Mouse (Mus musculus): Measurements from ENCODE around the gene Sec24a. TPM values are rescaled to one million over a fixed set of nuclear protein-coding genes. Genes with fewer than 3 reads are reported as not detected.
"Not testable (repeated sequence)": the region's sequence is repeated elsewhere in the genome, so short reads cannot be mapped to it uniquely, and the experiment has no call there.

The Sec24a gene
- polyA plus RNA-seq, 1 experiment from 2014 or later = 11.4 TPM

DNA sequence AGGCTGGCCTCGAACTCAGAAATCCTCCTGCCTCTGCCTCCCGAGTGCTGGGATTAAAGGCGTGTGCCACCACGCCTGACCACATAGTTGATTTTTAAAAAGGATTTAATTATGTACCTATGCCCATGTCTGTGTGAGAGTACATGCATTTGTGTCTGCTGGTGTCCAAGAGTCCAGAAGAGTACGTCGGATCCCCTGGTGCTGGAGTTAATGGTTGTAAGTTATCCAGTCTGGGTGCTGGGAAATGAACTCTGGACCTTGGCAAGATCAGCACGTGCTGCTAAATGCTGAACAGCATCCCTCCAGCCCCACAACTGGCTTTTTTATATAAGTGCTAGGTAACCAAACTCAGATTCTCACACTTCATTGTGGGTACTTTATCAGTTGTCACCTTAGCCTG is 92.6 kb downstream of the Sec24a start:
- Histone ChIP-seq H3K4me3 (ENCODE audit: low read depth, low read length) (no peak overlapping the region), H3K4me2 (ENCODE audit: low read depth, severe bottlenecking) (no peak overlapping the region), H3K4me1 (ENCODE audit: control insufficient read depth, insufficient read depth, low read length) (no peaks in the 10 kb centered on the region), H3K27me3 (ENCODE audit: control insufficient read depth, insufficient read depth, low read length) (no peaks in the 10 kb centered on the region), H3K36me3 (ENCODE audit: control insufficient read depth, insufficient read depth, low read length) (no peaks in the 10 kb centered on the region), H3K9me3 (ENCODE audit: control insufficient read depth, low read length) (no peaks in the 10 kb centered on the region), H3K27ac (replicated peaks; ENCODE audit: low read depth, low read length) (no peak overlapping the region), H3K9ac (ENCODE audit: low read length) (no peak overlapping the region)
- DNase-seq (ENCODE audit: low spot score) (no peak), ATAC-seq (ENCODE audit: insufficient number of reproducible peaks, low FRiP score, low TSS enrichment, low read depth) (no peak)
- WGBS = 96% methylated on average over 7 of the region's 7 CpGs

DNA sequence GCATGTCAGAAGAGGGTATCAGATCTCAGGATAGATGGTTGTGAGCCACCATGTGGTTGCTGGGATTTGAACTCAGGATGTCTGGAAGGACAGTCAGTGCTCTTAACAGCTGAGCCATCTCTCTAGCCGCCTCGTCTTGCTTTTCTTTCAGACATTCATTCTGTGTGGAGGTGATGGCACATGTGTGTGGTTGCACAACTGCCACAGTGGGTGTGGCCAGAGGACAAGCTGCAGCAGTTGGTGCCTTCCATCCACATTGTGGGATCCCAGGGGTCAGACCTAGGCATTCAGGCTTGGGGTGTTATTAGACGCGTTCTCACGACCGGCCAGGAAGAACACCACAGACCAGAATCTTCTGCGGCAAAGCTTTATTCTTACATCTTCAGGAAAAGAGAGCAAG is 98.7 kb downstream of the Sec24a start:
- not testable (repeated sequence) for H3K9me3 ChIP-seq (ENCODE audit: control insufficient read depth, low read length); H3K4me1 ChIP-seq (ENCODE audit: control insufficient read depth, insufficient read depth, low read length); H3K9ac ChIP-seq (ENCODE audit: low read length); H3K4me3 ChIP-seq (ENCODE audit: low read depth, low read length); H3K27me3 ChIP-seq (ENCODE audit: control insufficient read depth, insufficient read depth, low read length); H3K4me2 ChIP-seq (ENCODE audit: low read depth, severe bottlenecking); ATAC-seq (ENCODE audit: insufficient number of reproducible peaks, low FRiP score, low TSS enrichment, low read depth); DNase-seq (ENCODE audit: low spot score); H3K36me3 ChIP-seq (ENCODE audit: control insufficient read depth, insufficient read depth, low read length); H3K27ac ChIP-seq (replicated peaks; ENCODE audit: low read depth, low read length)
- 93% methylated on average over 7 of the region's 7 CpGs for WGBS

DNA sequence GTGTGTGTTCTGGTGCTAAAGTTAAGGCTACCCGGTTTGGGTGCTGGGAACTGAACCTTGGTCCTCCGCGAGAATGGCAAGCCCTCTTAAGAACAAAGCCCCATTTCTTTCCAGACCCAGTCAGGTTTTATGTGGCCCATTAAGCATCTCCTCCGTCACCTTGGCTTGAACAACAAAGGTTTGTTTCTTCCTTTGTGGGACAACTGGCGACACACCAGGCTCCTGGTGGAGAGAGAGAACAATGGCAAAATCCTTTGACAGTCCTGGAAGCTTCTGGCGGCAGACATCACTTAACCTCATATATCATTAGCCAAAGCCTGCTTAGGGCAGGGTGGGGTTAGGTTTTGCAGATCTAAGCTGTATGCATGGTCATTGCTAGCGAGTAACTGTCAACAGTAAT is 100.8 kb downstream of the Sec24a start:
- Histone ChIP-seq H3K9me3 (ENCODE audit: control insufficient read depth, low read length) (no peaks in the 10 kb centered on the region), H3K9ac (ENCODE audit: low read length) (no peak overlapping the region), H3K36me3 (ENCODE audit: control insufficient read depth, insufficient read depth, low read length) (no peaks in the 10 kb centered on the region), H3K27ac (replicated peaks; ENCODE audit: low read depth, low read length) (no peak overlapping the region), H3K4me2 (ENCODE audit: low read depth, severe bottlenecking) (no peak overlapping the region), H3K27me3 (ENCODE audit: control insufficient read depth, insufficient read depth, low read length) (no peaks in the 10 kb centered on the region), H3K4me3 (ENCODE audit: low read depth, low read length) (no peak overlapping the region), H3K4me1 (ENCODE audit: control insufficient read depth, insufficient read depth, low read length) (peaks cover 7% of the 10 kb centered on the region; the same call in 1 of the 2 replicates)
- ATAC-seq (ENCODE audit: insufficient number of reproducible peaks, low FRiP score, low TSS enrichment, low read depth) (no peak), DNase-seq (ENCODE audit: low spot score) (no peak)
- WGBS = 82% methylated on average over 7 of the region's 7 CpGs

DNA sequence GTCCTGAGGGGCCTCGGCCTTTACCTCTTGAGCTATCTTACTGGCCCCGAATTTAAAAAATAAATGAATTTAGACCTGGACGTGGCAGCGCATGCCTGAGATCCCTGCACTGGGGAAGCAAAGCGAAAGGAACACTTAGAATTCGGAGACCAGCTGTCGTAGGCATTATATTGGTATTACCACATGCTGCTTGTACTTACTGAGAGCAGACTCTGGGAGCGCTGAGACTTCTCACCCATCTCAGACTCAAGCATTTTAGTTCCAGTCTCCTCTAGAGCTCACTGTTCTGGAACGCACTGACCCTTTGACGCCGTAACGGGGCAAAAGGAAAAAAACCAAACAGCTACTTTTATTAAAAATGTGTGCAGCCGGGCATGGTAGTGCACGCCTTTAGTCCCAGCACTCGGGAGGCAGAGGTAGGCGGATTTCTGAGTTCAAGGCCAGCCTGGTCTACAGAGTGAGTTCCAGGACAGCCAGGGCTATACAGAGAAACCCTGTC is 101.5 kb downstream of the Sec24a start:
- ATAC-seq (ENCODE audit: insufficient number of reproducible peaks, low FRiP score, low TSS enrichment, low read depth) = no peak
- peaks cover 7% of the 10 kb centered on the region; the same call in 1 of the 2 replicates for H3K4me1 ChIP-seq (ENCODE audit: control insufficient read depth, insufficient read depth, low read length)
- whole genome bisulfite sequencing = 88% methylated on average over 16 of the region's 16 CpGs
- no peak overlapping the region for H3K27ac ChIP-seq (replicated peaks; ENCODE audit: low read depth, low read length)
- H3K36me3 ChIP-seq (ENCODE audit: control insufficient read depth, insufficient read depth, low read length) = no peaks in the 10 kb centered on the region
- H3K27me3 ChIP-seq (ENCODE audit: control insufficient read depth, insufficient read depth, low read length) = no peaks in the 10 kb centered on the region
- no peak for DNase-seq (ENCODE audit: low spot score)
- H3K4me2 ChIP-seq (ENCODE audit: low read depth, severe bottlenecking) = no peak overlapping the region
- no peaks in the 10 kb centered on the region for H3K9me3 ChIP-seq (ENCODE audit: control insufficient read depth, low read length)
- H3K4me3 ChIP-seq (ENCODE audit: low read depth, low read length) = no peak overlapping the region
- H3K9ac ChIP-seq (ENCODE audit: low read length) = no peak overlapping the region

DNA sequence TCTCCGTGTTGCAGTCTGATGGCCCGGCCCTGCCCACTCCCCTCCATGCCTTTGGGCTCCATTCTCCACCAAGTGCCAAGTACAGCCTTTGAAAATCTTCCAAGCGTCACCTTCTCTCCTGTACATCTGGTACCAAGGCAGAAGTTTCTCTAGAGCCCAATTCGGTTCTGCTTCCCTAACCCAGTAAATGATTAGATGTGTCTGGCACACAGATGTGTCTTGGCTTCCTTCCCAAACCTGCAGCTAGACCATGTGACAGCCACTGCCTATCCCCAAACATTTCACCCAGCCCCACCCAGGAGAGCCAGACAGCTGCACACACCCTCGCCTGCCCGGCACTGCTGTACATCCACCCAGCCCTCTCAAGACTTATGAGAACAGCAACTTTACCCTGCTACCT is 104.7 kb downstream of the Sec24a start:
- Histone ChIP-seq H3K27ac (replicated peaks; ENCODE audit: low read depth, low read length) (0 out of 2 replicates have a peak overlapping the region, but pooled peaks have one; percentile 36), H3K27me3 (ENCODE audit: control insufficient read depth, insufficient read depth, low read length) (no peaks in the 10 kb centered on the region), H3K4me3 (ENCODE audit: low read depth, low read length) (no peak overlapping the region), H3K4me1 (ENCODE audit: control insufficient read depth, insufficient read depth, low read length) (peaks cover 7% of the 10 kb centered on the region; the same call in 1 of the 2 replicates), H3K36me3 (ENCODE audit: control insufficient read depth, insufficient read depth, low read length) (no peaks in the 10 kb centered on the region), H3K9ac (ENCODE audit: low read length) (no peak overlapping the region), H3K9me3 (ENCODE audit: control insufficient read depth, low read length) (no peaks in the 10 kb centered on the region), H3K4me2 (ENCODE audit: low read depth, severe bottlenecking) (no peak overlapping the region)
- WGBS = 61% methylated on average over 6 of the region's 6 CpGs
- no peak for ATAC-seq (ENCODE audit: insufficient number of reproducible peaks, low FRiP score, low TSS enrichment, low read depth)
- no peak for DNase-seq (ENCODE audit: low spot score)

DNA sequence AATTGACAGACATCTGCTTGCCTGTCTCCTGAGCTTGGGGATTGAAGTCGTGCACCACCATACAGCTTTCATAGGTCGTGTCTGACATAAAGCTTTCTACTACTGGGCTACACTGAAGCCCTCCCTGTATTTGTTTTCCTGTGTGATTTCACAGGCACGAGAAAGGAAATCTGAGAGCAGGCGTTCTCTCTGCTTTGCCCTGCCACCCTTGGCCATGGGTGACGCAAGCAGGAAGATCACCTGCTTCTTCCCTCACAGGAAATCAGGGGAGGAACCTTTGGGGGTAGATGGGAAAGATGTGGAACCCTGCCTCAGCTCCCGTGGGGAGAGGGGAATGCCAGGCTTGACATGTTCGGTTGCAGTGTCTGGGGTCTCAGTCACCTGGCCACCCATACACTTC is 105.1 kb downstream of the Sec24a start:
- Histone ChIP-seq H3K27ac (replicated peaks; ENCODE audit: low read depth, low read length) (0 out of 2 replicates have a peak overlapping the region, but pooled peaks have one; percentile 36), H3K4me1 (ENCODE audit: control insufficient read depth, insufficient read depth, low read length) (peaks cover 7% of the 10 kb centered on the region; the same call in 1 of the 2 replicates), H3K36me3 (ENCODE audit: control insufficient read depth, insufficient read depth, low read length) (no peaks in the 10 kb centered on the region), H3K27me3 (ENCODE audit: control insufficient read depth, insufficient read depth, low read length) (no peaks in the 10 kb centered on the region), H3K9me3 (ENCODE audit: control insufficient read depth, low read length) (no peaks in the 10 kb centered on the region), H3K4me2 (ENCODE audit: low read depth, severe bottlenecking) (no peak overlapping the region), H3K4me3 (ENCODE audit: low read depth, low read length) (no peak overlapping the region), H3K9ac (ENCODE audit: low read length) (no peak overlapping the region)
- ATAC-seq (ENCODE audit: insufficient number of reproducible peaks, low FRiP score, low TSS enrichment, low read depth) (no peak), DNase-seq (ENCODE audit: low spot score) (no peak)
- 60% methylated on average over 7 of the region's 7 CpGs for WGBS

DNA sequence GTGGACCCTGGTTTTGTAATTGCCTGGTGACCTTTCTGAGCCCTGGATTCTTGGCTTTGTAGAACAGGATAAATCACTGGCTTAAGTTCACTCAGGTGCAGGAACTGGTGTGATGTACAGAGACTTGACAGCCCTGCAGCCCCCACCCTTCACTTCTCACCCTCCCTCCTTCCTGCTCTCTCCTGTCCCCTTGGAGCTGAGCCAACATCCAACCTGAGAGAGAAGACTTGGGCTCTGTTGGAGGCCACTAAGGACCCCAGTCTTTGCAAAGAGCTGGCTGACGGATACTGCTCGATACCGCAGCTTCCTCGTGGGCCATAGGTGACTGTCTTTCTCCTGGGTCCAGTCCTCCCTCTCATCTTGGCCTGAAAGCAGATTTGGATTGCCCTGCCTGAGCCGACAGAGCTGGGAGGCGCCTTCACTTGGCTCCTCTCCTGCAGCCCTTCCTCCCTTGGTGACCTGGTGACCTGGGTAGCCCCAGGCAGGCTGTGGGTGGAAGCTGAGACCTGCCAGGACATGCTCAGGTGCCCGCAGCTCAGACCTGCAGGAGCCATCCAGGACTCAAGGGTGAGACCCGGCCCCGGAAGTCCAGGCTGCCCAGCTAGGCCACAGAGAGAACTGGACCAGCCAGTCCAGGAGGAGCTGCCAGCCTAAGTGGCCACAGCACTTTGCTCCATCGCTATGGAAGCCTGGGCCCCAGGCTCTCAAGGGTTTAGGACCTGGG is 106.5 kb downstream of the Sec24a start:
- H3K9me3 ChIP-seq (ENCODE audit: control insufficient read depth, low read length) = no peaks in the 10 kb centered on the region
- H3K27me3 ChIP-seq (ENCODE audit: control insufficient read depth, insufficient read depth, low read length) = no peaks in the 10 kb centered on the region
- H3K4me1 ChIP-seq (ENCODE audit: control insufficient read depth, insufficient read depth, low read length) = peaks cover 7% of the 10 kb centered on the region; the same call in 1 of the 2 replicates
- no peak for ATAC-seq (ENCODE audit: insufficient number of reproducible peaks, low FRiP score, low TSS enrichment, low read depth)
- 78% methylated on average over 10 of the region's 10 CpGs for WGBS
- H3K4me2 ChIP-seq (ENCODE audit: low read depth, severe bottlenecking) = no peak overlapping the region
- H3K4me3 ChIP-seq (ENCODE audit: low read depth, low read length) = no peak overlapping the region
- no peak overlapping the region for H3K9ac ChIP-seq (ENCODE audit: low read length)
- H3K36me3 ChIP-seq (ENCODE audit: control insufficient read depth, insufficient read depth, low read length) = no peaks in the 10 kb centered on the region
- no peak for DNase-seq (ENCODE audit: low spot score)
- no peak overlapping the region for H3K27ac ChIP-seq (replicated peaks; ENCODE audit: low read depth, low read length)

DNA sequence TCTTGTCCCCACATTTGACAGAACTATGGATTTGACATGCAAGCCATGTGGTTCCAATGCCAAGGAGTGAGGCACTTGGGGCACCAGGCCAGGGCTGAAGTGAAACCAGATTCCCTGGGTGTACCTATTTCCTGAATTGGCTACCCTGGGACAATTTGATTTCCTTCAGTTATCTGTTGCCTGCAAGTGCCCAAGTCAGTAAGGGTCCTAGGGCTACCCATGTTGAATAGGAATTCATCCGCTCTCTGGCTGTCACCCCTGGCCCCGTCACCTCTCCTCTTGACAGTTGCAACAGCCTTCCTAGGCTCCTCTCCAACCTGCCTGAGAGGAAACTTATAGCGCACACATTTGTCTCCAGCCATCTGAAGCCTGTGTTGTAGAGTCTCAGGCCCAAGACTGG is 108.5 kb downstream of the Sec24a start:
- Histone ChIP-seq H3K4me1 (ENCODE audit: control insufficient read depth, insufficient read depth, low read length) (peaks cover 14% of the 10 kb centered on the region), H3K27me3 (ENCODE audit: control insufficient read depth, insufficient read depth, low read length) (no peaks in the 10 kb centered on the region), H3K27ac (replicated peaks; ENCODE audit: low read depth, low read length) (no peak overlapping the region), H3K4me3 (ENCODE audit: low read depth, low read length) (no peak overlapping the region), H3K9me3 (ENCODE audit: control insufficient read depth, low read length) (no peaks in the 10 kb centered on the region), H3K9ac (ENCODE audit: low read length) (no peak overlapping the region), H3K36me3 (ENCODE audit: control insufficient read depth, insufficient read depth, low read length) (no peaks in the 10 kb centered on the region), H3K4me2 (ENCODE audit: low read depth, severe bottlenecking) (no peak overlapping the region)
- ATAC-seq (ENCODE audit: insufficient number of reproducible peaks, low FRiP score, low TSS enrichment, low read depth) = no peak
- no peak for DNase-seq (ENCODE audit: low spot score)
- WGBS = 95% methylated on average over 3 of the region's 3 CpGs

Data from limb, embryonic 11.5 days (tissue).